Mouse (Mus musculus) spleen, adult 18-20 months (tissue): ENCODE data around the gene Rtkn2.

ENCODE experiments used
- DNase-seq, 2 experiments: peaks; one replicate each; pipeline ENCODE4 v3.0.0; 2022; ENCODE audit warnings: mixed read lengths in 2 of 2

Rtkn2 gene

DNA sequence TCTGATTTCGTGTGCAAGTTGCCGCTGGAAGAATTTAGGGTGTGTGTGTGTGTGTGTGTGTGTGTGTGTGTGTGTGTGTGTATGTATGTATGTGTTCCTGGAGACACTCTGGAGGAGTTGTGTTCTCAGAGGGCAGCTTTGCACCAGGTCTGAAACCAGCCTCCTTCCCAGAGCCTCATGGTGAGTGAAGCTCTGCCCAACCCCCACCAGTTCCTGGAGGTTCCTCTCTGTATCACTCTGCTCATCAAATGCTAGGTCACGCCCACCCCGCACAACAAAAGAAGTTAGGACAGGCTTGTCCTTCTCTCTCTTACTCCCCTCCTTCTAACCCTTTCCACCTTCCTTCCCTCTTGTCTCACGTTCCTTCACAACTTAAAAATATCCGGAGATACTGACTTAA lies 64.6 kb downstream of the Rtkn2 start:
- no peak for DNase-seq

DNA sequence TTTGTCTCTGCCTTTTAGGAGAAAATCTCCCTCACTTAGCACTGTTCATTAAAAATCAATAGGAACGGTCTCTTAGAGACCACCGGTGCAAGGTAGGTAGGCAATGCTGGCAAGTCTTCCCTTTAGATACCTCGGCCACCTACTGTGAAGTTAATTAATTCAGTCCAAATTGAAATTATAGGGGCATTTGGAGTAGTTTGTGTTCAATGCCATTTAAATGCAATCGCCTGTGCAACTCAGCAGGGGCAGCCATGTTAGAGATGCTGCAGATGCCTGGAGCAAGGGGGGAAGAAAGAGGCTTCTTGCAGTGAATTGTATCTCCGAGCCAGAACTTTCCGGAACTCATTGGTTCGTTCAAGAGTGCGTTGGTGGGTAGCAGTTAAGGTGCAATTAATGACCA lies 65.5 kb downstream of the Rtkn2 start:
- DNase-seq, result no peak

DNA sequence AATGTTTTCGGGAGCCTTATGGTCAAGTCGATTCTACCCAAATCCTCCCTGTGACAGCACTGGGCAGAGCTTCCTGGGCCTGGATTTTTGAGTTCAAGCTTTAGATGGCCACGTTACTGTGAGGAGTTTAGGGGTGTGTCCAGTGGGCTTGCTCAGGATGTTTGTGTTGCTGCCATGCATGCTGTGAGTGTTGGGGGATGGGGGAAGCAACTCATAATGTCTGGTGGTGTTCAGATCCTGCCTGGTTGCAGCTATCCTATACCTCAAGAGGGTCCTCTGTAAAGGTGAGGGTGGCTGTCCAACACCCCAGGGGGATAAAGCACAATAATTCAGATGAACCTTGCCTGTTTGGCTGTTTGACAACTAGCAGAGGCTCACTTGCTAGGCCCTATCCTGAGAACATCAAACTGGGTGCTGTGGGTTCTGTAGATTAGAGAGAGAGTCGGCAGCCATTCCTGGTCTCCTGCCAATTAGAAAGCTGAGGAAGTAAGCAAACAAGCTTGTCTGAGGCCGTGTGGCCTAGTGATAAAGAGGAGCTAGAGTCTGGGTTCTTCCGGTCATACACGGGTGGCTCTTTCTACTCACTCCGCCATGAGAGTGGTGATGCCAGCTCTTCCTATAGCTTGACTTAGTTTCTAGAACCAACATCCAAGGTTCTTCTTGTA lies 69.4 kb downstream of the Rtkn2 start:
- no peak for DNase-seq

- no peak for DNase-seq
Observed at GRCm38 (mm10) chr10:68050882-68051281, 71.5 kb downstream of the Rtkn2 start.

GRCm38 (mm10) chr10:68051316-68051933 lies 72.1 kb downstream of the Rtkn2 start:
- no peak for DNase-seq

DNA sequence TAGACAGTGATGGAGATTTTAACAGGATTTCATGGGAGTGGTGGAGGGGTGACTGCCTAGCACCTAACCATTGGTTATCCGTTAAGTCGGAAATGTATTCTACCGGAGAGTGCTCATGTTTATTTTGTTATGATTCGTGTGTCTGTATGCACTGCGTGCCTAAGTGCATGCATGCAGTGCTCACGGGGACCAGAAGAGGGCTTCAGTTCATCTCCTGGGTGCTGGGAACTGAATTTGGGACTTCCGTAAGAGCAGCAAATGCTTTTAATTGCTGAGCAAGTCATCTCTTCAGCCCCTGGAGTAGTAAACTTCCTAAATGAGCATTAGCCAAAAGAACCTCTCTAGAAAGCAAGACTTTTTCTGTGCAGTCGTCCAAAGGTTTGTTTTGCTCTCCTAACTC lies 72.9 kb downstream of the Rtkn2 start:
- DNase-seq, result no peak

DNA sequence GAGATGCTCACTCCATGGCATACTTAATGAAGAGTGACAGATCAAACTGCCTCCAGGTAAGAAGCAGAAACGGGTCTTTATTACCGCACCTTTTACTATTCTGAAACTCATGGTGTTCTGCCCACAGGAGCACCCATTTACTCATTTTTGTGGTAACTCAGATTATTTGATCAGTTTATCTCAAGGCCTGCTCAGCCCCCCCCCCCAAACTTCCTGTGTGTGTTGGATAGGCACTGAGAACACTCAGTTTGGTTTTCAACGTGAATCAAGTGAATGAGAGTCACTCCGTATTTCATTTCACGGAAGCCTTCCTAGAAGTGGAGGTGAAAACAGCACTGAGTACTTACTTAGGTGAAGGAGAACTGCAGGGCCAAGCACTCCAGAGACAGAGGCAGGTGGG lies 74.8 kb downstream of the Rtkn2 start:
- DNase-seq, result no peak

DNA sequence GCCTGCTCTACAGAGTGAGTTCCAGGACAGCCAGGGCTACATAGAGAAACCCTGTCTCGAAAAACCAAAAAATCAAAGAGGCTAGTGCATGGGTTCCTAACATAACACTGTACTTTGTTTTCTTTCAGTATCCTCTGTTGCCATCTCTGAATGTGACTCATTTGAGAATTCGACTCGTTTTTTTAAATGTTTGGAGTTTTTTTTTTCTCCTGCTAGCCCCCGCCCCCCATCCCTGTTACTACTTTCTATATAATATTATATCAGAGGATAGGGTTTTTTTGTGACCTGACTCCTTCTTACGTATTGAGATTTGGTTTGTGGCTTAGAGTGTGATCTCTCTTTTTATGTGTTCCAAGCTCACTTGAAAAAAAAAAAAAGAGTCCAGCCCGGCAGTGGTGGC lies 75.3 kb downstream of the Rtkn2 start:
- no peak for DNase-seq

- no peak for DNase-seq
Observed at GRCm38 (mm10) chr10:68057841-68058240, 78.5 kb downstream of the Rtkn2 start.

DNA sequence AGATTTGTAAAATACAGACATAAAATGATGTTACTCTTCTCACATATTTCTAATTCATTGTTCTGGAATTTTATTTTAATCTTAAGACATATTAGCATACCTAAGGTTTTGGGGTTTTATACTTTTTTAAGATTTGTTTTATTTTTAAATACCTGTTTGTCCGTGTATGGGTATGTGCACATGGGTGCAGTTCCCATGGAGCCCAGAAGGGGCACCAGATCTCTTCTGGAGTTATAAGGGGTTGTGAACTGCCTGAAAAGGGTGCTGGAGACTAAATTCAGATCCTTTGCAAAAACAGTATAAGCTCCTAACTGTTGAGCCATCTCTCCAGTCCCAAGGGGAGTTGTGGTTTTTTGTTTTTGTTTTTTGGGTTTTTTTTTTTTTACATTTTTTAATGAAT lies 79.0 kb downstream of the Rtkn2 start:
- DNase-seq, result no peak

DNA sequence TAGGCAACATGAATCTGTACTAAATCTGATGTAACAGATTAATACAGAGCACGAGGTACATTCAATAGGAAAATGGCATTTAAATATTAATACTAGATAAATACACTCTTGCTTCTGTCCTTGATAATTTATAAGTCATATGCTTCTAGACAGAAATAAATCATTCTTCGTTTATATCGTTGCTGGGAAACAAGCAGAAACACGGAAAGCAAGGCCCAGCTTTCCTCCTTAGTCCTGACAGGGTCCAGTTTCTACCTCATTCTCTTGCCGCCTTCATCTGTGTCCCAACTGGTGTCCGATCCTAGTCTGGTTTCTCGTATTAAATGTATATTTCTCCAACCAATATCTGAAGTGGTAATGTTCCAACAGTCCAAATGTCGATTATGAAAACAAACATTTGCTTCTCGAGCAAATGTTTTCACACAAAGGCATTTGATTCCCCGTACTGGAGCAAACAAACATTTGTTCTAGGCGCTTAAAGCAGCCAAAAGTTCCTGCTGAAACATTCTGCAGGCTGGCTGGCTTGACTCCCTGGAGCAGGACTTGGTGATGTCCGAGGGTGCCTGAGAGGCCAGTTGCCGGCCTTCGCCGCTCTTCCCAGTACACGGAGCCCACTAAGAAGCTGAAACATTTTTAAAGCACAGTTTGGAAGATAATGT lies 81.3 kb downstream of the Rtkn2 start:
- DNase-seq, result no peak

DNA sequence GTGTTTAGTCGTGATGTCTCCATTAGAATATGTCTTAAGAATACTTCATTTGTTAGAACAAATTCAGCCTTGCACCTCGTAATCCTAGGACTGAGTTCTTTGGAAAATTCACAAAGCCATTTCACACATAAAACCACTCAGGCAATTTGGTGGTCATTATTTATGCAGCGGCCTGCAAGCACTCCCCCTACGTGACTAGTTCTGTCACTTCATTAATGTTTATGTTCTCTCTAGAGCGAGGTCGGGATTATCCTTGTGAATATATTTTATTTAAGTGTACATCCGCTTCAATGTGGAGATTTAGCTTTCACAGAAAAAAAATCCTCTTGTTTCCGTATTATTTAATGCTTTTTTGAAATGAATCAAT lies 81.9 kb downstream of the Rtkn2 start:
- DNase-seq, result no peak

GRCm38 (mm10) chr10:68063806-68064545 lies 84.6 kb downstream of the Rtkn2 start:
- no peak for DNase-seq

- DNase-seq, result no peak
Observed at GRCm38 (mm10) chr10:68064571-68064970, 85.2 kb downstream of the Rtkn2 start.

- no peak for DNase-seq
Observed at GRCm38 (mm10) chr10:68066173-68066572, 86.8 kb downstream of the Rtkn2 start.

DNA sequence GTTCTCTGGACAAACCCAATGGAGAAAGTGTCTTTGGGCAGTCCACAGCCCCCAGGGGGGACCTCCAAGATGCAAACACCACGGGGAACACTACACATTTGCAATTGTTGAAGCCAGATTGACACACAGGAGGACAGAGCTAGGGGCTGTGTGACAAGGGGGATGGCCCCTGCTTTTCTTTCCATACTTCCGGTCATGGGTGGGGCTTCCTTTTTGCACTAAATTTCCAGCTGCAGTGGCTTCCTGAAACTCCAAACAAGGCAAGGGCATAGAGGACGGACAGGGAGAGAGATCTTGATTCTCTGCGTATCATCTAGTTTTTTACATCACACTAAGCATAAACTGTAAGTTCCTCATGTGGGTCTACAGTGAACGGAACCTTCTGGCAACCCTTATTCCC lies 88.6 kb downstream of the Rtkn2 start:
- no peak for DNase-seq

DNA sequence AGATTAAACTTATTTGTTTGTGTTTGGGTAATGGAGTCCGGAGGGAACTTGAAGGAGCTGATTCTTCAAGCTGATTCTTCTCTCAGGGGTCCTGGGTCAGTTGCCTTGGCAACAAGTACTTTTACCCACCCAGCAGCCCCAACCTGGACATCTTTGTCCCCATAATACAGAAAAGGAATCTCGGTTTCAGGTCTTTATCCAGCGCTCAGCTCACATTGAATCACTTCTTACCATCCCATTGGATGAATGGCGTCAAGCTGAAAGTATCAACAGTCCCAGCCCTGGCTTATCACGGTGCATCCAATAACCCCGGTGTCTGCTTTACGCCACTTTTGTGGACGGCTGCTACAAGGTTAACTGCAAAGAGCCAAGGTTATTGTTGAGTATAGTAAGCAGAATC lies 89.1 kb downstream of the Rtkn2 start:
- DNase-seq, result no peak

DNA sequence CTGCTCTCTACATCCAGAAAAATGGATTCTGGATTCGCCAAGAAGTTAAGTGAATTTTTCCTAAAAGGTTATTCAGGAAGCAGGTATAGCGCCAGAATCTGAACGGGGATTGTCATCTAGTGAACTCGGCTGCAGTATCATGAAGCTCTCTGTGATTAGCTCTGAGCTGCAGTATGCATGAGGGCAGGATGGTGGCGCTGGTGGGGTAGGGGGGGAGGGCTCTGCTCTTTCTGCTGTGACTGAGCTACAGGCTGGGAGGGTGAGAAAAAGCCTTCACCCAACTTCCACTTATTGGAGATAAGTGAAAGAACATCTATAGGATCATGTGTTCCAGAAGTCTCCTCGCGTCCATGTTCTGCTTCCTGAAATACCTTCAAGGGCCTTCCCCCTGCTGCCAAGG lies 91.7 kb downstream of the Rtkn2 start:
- no peak for DNase-seq

DNA sequence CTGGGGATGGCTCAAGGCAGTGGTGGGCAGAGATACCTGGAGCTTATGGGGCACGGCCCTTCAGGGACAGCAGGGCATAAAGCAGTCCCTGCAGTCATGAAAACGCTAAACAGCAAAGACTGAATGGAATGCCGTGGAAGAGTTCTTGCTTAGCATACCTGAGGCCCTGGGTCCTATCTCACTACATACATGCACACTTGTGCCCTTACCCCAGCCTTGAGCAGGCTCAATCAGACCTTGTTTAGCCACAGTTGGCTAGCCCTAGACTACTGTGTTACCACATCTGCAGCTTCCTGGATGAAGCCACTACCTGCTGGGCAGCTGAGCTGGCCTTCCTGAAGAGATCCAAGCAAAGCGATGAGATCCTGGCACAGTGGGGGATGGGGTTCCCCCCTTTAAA lies 93.3 kb downstream of the Rtkn2 start:
- DNase-seq, result no peak

DNA sequence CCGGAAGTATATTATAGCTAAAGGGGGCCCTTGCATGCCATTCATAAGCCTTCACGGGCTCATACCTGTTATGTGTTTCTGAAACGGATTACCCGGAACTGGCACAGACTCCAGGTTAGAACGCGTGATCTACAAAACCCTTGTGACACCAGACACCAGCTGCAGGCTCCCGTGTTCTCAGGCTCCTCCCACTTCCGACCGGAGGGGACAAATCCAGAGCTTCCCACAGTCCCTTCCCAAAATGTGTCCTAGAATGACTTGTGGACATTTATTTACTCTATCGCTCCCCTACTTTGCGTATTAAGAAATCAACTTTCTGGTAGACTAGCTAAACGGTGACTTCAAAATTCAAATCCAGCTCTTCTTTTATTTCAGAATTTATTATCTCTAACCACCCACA lies 94.9 kb downstream of the Rtkn2 start:
- DNase-seq, result no peak

DNA sequence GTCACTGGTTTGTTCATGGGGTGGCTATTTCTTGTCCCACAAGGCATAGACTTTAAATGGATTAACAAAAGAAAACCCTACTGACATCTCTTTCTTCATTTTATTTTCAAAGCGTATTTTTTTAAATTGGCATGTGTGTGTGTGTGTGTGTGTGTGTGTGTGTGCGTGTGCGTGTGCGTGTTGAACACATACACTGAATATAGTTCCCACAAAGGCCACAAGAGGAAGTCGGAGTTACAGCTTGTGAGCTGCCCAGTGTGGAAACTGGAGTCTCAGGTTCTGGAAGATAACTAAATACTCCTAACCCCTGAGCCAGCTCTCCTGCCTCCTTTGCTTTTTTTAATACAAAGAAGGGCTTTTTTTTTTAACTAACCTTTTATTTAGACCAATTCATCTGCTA lies 95.8 kb downstream of the Rtkn2 start:
- DNase-seq, result no peak

GRCm38 (mm10) chr10:68078708-68079107 lies 99.3 kb downstream of the Rtkn2 start:
- no peak for DNase-seq

DNA sequence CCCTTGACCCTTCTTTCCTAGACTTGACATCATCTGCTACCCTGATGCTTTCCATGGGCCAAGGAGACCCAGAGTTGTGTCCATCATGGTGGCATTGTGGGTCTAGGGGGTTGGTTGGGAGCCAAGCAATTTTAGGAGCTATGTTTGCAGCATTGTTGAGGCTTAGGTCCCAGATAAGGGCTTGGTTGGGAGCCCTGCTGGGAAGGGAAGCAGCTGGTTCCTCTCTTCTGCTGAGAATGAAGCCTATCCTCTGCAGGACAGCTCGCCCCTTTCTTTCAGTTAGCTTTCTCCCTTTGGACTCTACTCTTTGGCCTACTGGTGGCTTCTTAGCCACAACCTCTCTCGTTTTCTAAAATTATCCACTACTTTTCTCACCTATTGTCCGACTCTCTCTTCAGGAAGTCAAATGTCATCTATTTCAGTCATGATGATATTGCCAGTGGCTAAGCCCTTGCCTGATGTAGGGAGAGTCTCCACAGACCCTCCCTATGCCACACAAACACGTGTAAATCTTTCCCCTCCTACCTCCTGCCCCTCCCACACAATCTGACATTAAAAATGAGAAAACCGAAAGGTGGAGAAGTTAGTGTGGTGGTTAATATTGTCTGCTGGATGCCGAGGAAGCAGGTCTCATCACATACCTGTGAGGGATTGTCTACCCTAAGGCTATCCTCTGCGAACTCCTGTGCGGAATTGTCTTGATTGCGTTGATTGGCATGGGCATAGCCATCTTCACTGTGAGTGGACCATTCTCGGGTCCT lies 100.7 kb downstream of the Rtkn2 start:
- no peak for DNase-seq
